Mouse (Mus musculus) erythroblast, embryonic 14.5 days (primary cell): ENCODE data around the gene Pih1d2.
"Not testable (repeated sequence)": the region's sequence is repeated elsewhere in the genome, so short reads cannot be mapped to it uniquely, and the experiment has no call there.

Experiments used
- GATA1 ChIP-seq: IDR thresholded peaks from 2 replicates; pipeline ENCODE4 v1.6.1; 2012; ENCODE audit warnings: low read length, inconsistent platforms, mixed read lengths
- TAL1 ChIP-seq: IDR thresholded peaks from 3 replicates; pipeline ENCODE4 v1.6.1; 2012; ENCODE audit warnings: low read length, inconsistent platforms, mixed read lengths

- not testable (repeated sequence) for TF ChIP-seq TAL1, GATA1
These were observed 13.8 kb downstream of the Pih1d2 start for GRCm38 (mm10) chr9:50630903-50631302.
